Mouse (Mus musculus): ENCODE data around the gene Fndc3b.

DNA sequence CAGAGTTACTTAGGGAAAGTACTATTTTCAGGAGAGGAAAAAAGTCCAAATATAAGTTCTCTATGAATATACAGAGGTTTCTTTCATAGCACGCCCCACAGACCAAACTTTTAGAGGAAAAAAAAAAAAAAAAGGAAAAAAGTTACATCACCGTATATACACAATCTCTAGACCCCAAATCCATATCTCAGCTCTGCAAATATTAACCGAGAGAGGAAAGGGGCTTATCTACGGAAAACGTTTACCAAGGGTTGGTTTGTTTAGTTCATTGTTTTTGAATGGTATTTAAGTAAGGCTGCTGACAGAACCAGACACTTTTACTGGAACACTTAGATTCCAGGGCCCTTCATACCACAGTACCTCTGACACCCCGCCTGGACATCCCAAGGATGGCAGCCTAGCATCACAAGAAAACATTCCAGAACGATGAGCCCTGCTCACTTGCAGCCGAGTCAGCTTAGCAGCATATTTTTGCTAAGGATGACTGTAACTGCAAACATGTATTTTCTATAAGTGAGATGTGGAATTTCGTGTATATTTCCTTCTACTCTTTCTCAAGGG lies 58.6 kb downstream of the Fndc3b start:
- no peak for TF ChIP-seq CTCF (IDR thresholded peaks at IDR 0.05; ENCODE audit: low read depth)
- TF ChIP-seq EP300 (IDR thresholded peaks at IDR 0.05; ENCODE audit: low read depth): peak; percentile 42

All from liver, embryonic 14.5 days (tissue).